Mouse (Mus musculus) lung, postnatal 0 days (tissue): ENCODE data around the gene Lsm4.

ENCODE experiments used
- CTCF ChIP-seq: IDR thresholded peaks from 2 replicates; pipeline ENCODE4 v1.5.1; 2016; ENCODE audit warnings: antibody characterized with exemption, mild to moderate bottlenecking
- EP300 ChIP-seq: IDR thresholded peaks from 2 replicates; pipeline ENCODE4 v1.6.1; 2016; ENCODE audit warnings: antibody characterized with exemption, mild to moderate bottlenecking, control low read depth

GRCm38 (mm10) chr8:70635527-70635926 is 37.5 kb upstream of the Lsm4 start:
- TF ChIP-seq CTCF (no peak), EP300 (no peak)
